Mouse (Mus musculus) layer of hippocampus, adult 9-11 months (tissue): ENCODE measurements around the gene Gm20388.
"Not testable (repeated sequence)": the region's sequence is repeated elsewhere in the genome, so short reads cannot be mapped to it uniquely, and the experiment has no call there.

Experiments used
- DNase-seq: peaks from one replicate; pipeline ENCODE4 v3.0.0; 2022

Gm20388 gene

DNA sequence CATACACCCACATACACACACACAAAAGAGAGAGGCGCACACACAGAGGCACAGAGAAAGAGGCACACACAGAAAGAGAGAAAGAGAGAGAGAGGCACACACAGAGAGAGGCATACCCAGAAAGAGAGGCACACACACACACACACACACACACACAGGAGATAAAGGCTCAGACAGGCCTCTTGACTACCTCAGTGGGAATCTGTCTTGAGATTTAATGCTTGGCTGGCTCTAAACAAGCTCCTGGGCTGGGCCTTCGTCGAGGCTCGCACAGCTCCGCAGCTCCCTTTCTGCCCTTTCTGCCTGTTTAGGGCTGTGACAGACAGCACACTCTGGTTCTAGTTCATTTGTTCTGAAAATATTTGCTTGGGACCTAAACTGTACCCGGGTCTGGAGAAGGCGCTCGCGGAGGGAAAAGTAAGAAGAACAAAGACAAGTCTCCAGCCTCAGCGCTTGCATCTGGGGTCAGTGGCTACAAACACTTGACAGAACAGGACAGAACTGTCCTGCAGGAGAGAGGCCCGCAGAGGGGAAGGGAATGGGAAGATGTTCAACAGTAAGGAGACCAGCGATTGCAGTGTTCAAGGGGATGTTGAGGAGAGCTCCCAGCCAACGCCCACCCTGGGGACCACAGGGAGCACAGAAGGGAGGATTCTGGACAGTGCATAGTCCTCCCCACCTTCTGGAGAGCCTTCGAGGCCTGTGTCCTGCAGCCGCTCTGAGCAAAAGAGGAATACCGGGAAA lies 3880.6 kb downstream of the Gm20388 start:
- no peak for DNase-seq

DNA sequence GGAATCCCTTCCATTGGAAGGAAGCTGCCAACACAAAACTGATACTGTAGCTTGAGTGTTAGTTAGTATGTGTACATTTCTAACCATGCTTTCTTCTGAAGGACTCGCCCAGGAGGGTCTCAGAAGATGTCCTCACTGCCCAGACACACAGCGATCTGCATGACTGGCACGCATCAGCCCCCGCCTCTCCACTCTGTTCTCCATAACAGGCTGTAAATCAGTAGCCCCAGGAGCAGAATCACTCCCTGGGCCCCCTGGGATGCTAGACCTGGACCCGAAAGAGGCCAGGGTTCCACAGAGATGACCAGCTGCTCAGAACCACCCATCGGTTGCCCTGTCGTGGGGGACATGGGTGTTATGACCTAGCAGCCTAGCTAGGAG lies 3881.2 kb downstream of the Gm20388 start:
- DNase-seq = no peak

DNA sequence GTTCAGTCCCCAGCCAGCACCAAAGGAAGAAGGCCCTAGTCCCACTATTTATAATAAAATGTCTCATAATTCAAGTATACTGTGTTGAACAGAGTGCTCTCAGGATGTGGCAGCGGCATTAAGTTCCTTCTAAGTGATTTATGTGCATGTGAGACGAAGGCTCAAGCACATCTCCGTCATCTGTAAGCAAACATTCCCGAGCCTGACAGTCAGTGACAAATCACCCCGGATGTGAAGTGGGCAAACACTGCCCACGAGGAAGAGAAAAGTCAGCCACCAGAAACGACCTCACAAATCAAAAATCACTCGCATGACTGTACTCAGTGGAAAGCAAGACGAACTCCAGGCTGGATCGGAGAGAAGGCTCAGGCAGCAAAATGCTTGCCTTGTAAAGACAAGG lies 3883.3 kb downstream of the Gm20388 start:
- DNase-seq = no peak

DNA sequence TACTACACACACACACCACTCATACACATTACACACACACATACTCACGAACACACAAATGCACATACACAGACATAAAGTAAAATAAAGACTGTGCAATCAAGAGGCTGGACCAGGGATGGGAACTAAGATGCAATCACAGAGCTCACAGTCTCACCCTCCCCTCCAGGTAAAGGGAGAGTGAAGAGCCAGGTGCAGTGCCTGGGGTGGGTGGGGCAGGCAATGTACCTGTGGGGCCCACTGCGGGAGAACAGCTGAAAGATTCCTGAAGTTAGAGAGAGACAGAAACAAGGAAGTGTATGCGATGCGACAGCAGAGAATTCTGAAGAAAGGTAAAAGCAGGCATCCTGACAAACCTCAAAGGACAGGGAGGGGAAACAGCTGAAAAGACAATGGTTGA lies 3884.1 kb downstream of the Gm20388 start:
- DNase-seq = no peak

DNA sequence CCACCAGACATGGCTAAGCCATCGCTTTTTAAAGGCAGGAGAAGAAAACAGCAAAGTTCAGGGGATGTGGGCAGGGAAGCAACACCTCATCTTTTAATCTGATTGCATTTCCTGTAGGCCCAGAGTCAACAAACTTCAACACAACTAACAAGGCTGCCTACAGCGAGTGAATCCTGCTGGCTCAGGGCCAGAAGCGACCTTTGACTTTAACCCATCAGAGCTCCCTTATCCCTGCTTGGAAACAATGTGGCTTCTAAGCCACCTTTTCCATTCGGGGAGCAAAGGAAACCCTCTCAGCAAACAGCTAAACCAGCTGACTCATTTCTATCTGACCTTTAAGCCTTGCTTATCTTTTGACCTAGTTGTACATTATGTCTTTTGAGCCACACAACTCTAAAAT lies 3886.1 kb downstream of the Gm20388 start:
- DNase-seq = no peak

DNA sequence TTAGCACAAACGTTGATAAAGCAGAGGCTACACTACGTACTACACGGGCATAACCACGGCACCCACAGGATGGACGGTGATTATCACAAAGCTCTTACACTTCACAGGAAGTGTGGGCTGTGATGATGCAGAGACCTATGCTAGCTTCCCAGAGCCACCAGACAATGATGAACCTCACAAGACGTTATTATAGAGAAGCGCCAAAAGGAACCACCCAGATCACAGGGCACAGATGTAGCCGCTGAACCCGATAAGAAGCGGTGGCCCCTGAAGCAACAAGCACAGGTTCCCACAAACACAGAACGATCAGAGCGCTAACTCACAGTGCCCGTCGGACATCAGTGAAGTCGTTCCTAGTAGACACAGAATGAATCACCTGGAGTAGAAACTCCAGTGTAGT lies 3887.3 kb downstream of the Gm20388 start:
- no peak for DNase-seq

DNA sequence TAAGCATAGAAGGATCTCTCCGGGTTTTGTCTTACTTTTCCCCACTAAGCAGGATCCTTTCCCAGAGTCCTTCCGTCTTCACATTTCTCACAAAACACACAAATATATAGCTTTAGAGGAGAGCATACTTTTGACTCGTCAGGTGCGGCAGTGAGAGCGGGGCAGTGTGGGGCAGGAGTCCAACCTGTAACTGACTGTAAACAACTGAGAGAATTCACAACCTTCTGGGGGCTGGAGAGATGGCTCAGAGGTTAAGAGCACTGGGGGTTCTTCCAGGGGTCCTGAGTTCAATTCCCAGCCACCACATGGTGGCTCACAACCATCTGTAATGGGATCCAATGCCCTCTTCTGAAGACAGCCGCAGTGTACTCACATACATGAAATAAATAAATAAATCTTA lies 3888.8 kb downstream of the Gm20388 start:
- DNase-seq = no peak

DNA sequence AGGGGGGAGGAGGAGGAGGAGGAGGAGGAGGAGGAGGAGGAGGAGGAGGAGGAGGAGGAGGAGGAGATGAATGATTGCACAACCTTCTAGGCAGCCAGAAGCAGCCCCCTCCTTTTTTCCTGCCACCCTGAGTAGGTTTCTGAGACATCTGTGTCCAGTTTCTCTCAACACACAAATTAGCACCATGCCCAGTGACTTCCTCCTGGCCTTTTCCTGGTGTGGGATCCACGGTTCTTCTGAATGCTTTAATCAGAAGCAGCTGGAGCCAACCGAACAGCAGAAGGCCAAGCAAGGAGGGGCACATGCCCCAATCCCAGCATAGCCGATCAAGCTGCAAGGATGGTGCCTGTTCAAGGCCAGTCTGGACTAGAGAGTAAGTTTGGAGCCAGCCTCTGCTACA lies 3889.2 kb downstream of the Gm20388 start:
- DNase-seq = no peak

DNA sequence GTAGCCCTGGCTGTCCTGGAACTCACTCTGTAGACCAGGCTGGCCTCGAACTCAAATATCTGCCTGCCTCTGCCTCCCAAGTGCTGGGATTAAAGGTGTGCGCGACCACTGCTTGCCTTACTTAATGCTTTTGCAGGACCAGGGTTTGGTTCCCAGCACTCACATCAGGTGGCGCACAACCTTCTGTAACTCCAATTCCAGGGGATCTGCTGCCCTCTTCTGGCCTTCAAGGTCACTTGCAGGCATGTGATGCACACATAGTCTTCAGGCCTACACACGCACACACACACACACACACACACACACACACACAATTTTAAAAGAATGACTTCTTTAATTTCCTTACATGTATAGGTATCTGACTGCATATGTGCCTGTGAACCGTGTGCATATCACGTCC lies 3890.2 kb downstream of the Gm20388 start:
- no peak for DNase-seq

DNA sequence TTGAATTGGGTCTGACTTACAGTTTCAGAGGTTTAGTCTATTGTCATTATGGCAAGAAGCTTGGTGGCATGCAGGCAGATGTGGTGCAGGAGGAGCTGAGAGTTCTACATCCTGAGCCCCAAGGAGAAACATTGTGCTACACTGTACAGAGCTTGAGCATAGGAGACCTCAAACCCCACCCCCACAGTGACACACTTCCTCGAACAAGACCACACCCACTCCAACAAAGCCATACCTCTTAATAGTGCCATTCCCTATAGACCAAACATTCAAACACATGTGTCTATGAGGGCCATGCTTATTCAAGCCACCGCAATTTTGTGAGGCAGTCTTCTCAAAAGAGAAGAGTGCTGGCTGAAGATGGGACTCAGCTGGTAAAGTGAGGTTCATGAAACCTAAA lies 3890.9 kb downstream of the Gm20388 start:
- DNase-seq = no peak

DNA sequence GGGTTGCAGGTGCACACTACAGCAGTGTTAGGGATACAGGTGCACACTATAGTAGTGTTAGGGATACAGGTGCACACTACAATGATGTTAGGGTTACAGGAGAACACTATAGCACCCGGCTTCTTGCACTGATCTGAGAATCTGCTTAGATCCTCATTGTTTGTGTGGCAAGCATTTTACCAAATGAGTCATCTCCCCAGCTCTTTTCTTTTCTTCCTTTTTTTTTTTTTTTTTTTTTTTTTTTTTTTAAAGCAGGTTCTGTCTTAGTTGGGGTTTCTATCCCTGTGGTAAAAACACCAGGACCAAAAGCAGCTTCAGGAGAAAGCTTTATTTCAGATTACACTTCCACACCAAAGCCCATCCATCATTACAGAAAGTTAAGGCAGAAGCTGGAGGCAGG lies 3893.0 kb downstream of the Gm20388 start:
- DNase-seq = no peak

DNA sequence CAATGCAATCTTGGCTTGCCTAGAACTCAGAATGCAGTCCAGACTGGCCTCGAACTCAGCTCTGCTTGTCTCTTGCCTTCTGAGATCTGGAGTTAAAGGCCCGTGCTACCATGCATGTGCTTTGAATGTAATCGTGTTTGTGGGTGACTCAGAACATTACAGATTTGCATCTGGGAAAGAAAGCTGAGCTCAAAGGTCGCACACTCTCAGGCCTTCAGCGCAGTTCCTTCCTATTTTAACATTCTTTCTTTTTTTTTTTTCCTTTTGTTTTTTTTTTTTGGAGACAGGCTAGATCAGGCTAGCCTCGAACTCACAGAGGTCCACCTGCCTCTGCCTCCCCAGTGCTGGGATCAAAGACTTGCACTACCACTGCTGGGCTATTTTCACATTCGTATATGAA lies 3893.9 kb downstream of the Gm20388 start:
- DNase-seq = no peak

DNA sequence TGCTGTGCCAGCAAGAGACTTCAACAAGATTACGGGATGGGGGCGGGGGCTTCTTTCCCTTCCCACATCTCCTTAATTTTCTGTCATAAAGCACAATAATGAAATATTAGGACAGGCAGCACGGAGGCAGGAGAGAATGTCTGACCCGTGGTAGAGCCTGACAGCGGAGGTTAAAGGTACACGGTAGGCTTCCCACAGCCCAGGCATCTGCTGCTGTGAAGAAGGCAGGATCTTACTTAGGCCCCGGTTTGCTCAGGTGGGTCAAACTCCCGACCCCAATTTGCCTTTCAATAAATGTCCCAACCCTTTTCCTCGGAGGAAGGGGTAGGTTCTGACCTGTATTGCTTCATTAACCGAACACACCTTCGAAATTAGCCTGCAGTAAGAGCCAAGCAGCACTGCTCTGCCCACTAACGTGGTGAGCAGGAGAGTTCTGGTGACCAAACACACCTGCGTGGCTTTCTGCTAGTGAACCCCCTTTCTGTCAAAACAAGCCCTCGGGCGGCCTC lies 3894.6 kb downstream of the Gm20388 start:
- no peak for DNase-seq

DNA sequence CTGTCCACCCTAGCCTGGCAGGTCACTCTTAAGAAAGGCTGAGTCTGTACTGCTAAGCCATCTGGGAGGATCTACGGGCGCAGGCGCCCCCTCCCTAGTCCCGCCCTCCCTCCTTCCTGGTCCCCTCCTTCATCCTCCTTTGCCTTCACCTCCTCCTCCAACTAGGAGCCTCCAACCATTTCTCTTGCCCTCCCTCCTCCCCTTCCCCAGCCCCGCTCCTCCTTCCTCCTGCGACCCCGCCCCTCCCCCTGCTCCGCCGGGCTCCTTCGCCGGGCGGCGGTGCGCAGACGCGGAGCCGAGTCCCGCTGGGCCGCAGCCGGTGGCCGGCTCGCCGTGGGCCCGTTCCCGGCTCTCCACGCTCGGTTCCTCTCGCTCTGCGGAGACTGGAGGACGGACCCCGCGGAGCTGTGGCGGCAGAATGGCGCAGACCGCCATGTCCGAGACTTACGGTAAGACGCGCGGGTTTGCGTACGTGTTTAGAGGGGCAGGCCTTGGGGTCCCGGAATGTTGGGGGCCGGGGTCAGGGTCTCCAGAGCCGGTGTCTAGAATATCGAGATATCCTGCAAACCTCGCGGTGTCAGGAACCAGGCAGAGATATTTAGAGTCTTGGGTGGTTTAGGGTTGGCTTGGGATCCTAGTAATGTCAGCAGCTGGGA lies 3895.2 kb downstream of the Gm20388 start, which contains the start of gene Rab4a:
Gene Rab4a (plus strand): TSS at position 268 of the 656 bp plus-strand sequence.
- DNase-seq = peak; percentile 72

DNA sequence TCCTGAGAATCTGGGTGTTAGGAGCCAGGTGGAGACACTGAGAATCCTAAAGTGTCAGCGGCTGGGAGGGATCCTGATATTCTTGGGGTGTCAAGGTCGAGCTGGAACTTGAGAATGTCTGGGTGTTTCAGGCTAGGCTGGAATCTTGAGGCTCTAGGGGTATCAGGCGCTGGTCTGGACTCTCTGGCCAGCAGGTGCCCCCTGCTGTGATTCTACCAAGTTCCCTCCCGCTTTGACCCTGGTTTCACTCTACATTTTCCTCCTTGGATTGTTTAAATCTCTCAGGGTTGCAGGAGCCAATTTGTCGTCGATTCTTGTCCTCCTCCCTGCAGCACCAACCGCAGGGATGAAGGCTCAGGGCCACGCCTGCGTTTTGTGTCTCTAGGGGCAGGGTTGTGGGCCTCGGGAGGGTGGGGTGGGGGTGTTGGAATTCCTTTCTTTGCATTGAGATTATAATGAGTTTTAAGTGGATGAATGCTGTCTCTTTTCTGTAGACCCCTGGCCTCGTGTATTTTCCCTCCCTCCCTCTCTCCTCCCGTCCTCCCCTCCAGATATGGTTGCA lies 3895.8 kb downstream of the Gm20388 start:
- no peak for DNase-seq

DNA sequence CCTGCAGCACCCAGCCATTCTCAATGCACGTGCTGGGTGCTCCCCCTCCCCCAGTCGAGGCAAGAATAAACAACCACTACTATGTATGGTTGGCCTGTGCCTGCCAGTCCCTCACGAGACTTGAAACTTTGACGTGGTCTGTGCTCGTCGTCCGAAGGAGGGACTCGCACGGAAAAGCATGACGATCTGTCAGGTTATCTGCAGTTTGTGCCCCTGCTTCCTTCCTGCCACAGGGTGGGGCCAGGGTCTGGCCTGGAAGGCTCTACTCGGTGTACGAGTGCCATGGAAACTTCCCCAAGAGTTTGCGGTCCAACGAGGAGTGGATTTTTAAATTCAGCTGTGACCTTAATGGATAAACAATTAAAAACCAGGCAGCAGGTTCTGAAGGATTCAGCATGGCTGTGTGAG lies 3896.4 kb downstream of the Gm20388 start:
- DNase-seq = no peak

DNA sequence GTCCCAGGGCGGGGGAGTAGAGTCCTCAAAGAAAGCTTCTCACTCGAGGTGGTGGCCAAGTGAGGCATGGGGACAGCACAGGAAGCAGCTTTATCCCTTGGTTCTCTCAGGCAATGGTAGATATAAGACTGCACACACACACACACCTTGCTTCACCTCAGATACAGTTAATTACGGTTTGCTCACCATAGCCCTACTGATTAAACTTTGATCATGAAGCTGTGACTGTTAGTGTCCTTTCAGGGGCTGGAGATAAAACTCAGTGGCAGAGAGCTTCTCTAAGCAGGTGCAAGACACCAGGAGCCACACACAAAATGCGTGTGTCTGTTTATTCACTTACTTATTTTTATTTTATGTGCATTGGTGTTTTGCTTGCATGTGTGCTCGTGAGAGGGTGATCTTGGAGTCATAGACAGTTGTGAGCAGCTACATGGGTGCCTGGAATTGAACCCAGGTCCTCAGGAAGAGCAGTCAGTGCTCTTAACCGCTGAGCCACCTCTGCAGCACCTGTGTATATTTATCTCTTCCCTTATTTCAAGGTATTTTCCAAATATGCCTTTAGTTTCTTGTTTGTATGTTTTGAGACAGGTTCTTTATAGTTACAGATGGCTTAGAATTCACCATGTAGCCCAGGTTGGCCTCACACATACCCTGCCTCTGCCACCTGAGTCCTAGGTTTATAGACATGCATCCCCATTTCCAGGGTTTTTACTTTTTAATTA lies 3897.4 kb downstream of the Gm20388 start:
- DNase-seq = no peak

DNA sequence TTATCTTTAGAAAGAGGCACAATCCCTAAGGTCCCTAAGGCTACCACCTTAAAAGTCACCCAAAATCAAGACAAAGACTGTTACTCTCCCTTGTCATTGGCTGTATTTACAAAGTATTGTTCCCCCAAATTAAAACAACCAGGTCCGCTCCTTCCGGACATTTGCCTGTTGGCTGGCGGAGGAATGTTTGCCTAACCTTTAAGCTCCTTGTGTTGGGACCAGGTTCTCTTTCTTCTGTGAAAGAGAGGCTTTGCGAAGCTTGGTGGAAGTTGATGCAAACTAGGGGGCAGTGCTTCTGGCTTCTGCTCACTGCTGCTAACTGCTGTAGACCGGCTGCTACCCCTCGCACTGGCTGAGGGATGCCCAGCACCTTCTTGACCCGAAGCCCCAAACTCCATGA lies 3898.0 kb downstream of the Gm20388 start:
- no peak for DNase-seq

DNA sequence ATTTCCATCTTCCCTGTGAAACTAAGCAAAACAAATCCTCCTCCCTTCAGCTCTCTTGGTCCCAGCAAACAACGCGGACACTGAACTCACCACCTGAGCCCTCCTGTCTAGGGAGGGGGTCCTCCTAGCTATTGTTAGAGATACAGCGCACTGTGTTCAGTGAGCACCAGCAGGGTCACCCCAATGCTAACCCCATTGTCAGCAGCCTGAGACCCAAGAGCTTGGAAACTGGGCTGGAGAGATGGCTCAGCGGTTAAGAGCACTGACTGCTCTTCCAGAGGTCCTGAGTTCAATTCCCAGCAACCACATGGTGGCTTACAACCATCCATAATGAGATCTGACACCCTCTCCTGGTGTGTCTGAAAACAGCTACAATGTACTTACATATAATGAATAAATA lies 3898.7 kb downstream of the Gm20388 start:
- not testable (repeated sequence) for DNase-seq

DNA sequence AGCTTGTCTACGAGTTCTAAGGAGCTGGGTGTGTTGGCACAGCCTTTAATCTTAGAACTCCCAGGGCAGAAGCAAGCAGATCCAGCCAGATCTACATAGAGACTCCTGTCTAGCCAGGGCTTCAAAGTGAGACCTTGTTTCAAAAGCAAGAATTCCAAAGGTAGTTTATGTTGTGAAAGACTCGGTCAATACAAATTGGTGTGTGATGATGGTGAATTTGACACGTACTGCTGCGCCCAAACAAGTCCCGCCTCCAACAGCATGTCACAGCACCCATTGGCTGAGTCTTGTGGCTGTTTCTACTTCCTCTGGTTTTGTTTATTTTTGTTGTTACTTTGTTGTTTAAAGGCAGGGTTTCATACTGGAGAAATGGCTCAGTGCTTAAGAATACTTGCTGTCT lies 3901.6 kb downstream of the Gm20388 start:
- no peak for DNase-seq

DNA sequence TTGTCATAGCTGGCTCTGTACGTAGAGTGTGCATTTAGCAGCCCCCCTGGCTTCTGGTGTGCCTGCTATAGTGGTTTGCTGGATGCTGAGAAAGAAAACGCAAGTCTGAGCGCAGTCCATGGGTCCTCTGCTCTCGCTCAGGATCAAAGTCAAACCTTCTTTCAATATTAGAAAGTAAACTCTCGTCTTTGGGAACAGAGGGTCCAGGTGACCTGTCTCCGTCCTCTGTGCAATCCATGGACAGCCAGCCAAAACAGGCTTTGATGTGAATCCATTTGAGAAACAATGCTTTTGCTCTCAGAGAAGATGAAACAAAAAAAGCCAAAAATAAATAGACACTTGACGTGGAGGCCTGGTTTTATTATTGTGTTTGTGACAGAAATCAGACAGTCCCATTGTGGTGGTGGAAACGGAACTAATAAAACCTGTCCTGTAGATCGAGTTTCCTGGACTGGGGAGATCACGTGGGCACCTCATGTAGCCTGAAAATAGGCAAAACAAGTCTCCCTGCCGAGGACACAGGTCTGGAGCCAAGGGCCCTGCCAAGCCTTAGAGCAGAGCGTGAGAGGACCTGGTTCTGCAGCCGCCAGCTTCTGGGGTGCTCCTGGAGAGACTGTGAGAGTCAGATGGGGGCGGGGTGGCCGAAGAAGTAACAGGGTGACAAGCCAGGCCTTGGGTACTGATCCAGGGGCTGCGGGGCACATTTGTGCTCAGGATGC lies 3902.7 kb downstream of the Gm20388 start:
- no peak for DNase-seq

DNA sequence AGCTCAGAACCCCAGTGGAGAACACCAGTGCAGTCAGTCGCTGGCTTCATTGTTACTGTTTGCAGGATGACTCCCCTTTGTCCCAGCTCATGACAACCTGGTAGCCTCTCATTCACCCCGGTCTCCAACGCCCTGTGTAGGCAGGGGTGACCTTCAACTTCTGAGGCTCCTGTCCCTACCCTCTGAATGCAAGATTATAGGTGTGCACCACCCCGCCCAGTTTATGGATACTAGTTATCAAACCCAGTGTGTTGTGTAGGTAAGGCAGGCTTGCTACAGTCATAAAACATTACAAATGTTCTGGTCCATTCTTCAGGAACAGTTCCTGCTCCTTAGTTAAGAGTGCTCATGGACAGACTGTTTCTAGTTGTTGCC lies 3903.2 kb downstream of the Gm20388 start:
- DNase-seq = no peak

DNA sequence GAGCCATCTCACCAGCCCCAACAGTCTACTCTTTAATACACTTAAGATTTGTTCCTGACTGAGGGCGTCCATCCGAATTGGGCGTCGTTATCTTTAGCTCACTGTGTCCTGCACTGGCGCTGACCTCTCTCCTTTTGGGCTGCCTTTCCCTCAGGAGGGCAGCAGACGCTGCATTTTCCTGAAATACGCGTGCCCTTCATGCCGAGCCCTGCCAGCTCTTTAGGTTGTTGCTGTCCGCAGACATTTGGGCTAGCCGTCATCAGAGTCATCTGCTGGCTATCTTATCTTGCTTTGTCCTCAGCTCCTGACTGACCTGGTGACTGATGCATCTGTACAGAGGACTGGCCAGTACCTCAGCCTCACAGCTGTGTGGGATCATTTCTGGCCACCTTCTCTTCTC lies 3904.7 kb downstream of the Gm20388 start:
- no peak for DNase-seq
